Mouse (Mus musculus) CH12.LX (cell line): ENCODE measurements around the gene Zfp423. TPM values are rescaled to one million over a fixed set of nuclear protein-coding genes. Genes with fewer than 3 reads are reported as not detected.

Experiments used
- DNase-seq: peaks from one replicate; pipeline ENCODE4 v3.0.0-alpha.2; 2013; ENCODE audit errors: extremely low read depth
- H3K27ac ChIP-seq: 2 replicates; pipeline ENCODE4 v1.5.1; 2012; ENCODE audit warnings: low read depth, mild to moderate bottlenecking, control low read depth, moderate library complexity; ENCODE audit not compliant: insufficient read depth
- H3K27me3 ChIP-seq: replicated peaks from 2 replicates; pipeline ENCODE3; 2012; ENCODE audit warnings: inconsistent platforms
- H3K36me3 ChIP-seq, 2 experiments: replicated peaks in 1 of 2; 2 replicates each; pipeline versions ENCODE3 to v1.6.1; 2012; ENCODE audit warnings: inconsistent platforms in 1 of 2, low read length in 1 of 2, mild to moderate bottlenecking in 1 of 2, mixed read lengths in 1 of 2, moderate library complexity in 1 of 2; ENCODE audit not compliant: control insufficient read depth in 1 of 2, insufficient read depth in 1 of 2
- H3K4me1 ChIP-seq, 2 experiments: 2 replicates each; pipeline ENCODE4 v1.6.1; 2012; ENCODE audit warnings: inconsistent platforms in 1 of 2, moderate library complexity in 1 of 2; ENCODE audit not compliant: insufficient read depth in 2 of 2, control insufficient read depth in 1 of 2
- H3K4me2 ChIP-seq: 2 replicates; pipeline ENCODE4 v1.6.1; 2012; ENCODE audit warnings: low read depth, mild to moderate bottlenecking, control low read depth; ENCODE audit not compliant: poor library complexity, insufficient read depth, severe bottlenecking
- H3K4me3 ChIP-seq, 3 experiments: fragments of 150-350 bp in 1 of 3; sonication (generic) in 1 of 3; replicated peaks in 1 of 3; 2 replicates each; pipeline versions ENCODE3 to v1.5.1; 2011 to 2012; ENCODE audit warnings: low read depth in 2 of 3, low read length in 2 of 3, mild to moderate bottlenecking in 2 of 3, moderate library complexity in 2 of 3, control low read depth in 1 of 3, improper control_type of control experiment in 1 of 3, inconsistent platforms in 1 of 3, mixed read lengths in 1 of 3; ENCODE audit not compliant: poor library complexity in 1 of 3
- H3K79me2 ChIP-seq: replicated peaks from 2 replicates; pipeline ENCODE4 v1.6.1; 2012; ENCODE audit warnings: mild to moderate bottlenecking, moderate library complexity; ENCODE audit not compliant: control insufficient read depth, poor library complexity, insufficient read depth, severe bottlenecking; ENCODE audit errors: extremely low read depth
- H3K9ac ChIP-seq: 2 replicates; pipeline ENCODE4 v1.6.1; 2012; ENCODE audit warnings: low read depth, mild to moderate bottlenecking, control low read depth, moderate library complexity; ENCODE audit not compliant: insufficient read depth
- H3K9me3 ChIP-seq: replicated peaks from 2 replicates; pipeline ENCODE3; 2012; ENCODE audit warnings: low read length, inconsistent platforms, mixed read lengths
- BHLHE40 ChIP-seq: IDR thresholded peaks from 2 replicates; pipeline ENCODE4 v1.6.1; 2011; ENCODE audit warnings: mild to moderate bottlenecking, low read depth, low read length, improper control_type of control experiment
- CHD2 ChIP-seq: IDR thresholded peaks from 2 replicates; pipeline ENCODE4 v1.6.1; 2011; ENCODE audit warnings: low read length, improper control_type of control experiment
- CTCF ChIP-seq, 2 experiments: IDR thresholded peaks in 1 of 2; conservative IDR thresholded peaks in 1 of 2; 2 replicates each; pipeline ENCODE4 v1.5.1; 2011 to 2012; ENCODE audit warnings: low read depth in 2 of 2, low read length in 2 of 2, improper control_type of control experiment in 1 of 2, inconsistent platforms in 1 of 2, mild to moderate bottlenecking in 1 of 2, moderate library complexity in 1 of 2
- E2F4 ChIP-seq: IDR thresholded peaks from 2 replicates; pipeline ENCODE4 v1.6.1; 2011; ENCODE audit warnings: low read depth, low read length, improper control_type of control experiment; ENCODE audit not compliant: insufficient replicate concordance
- IRF4 ChIP-seq: IDR thresholded peaks from 2 replicates; pipeline ENCODE4 v1.6.1; 2014; ENCODE audit warnings: low read depth, mild to moderate bottlenecking, inconsistent platforms, low read length, improper control_type of control experiment
- JUND ChIP-seq: conservative IDR thresholded peaks from 2 replicates; pipeline ENCODE4 v1.6.1; 2011; ENCODE audit warnings: low read depth, low read length, improper control_type of control experiment
- MAFK ChIP-seq: IDR thresholded peaks from 2 replicates; pipeline ENCODE4 v1.6.1; 2011; ENCODE audit warnings: low read length, improper control_type of control experiment; ENCODE audit not compliant: insufficient replicate concordance
- MAX ChIP-seq: IDR thresholded peaks from 2 replicates; pipeline ENCODE4 v1.6.1; 2011; ENCODE audit warnings: low read length, improper control_type of control experiment
- MAZ ChIP-seq: IDR thresholded peaks from 2 replicates; pipeline ENCODE4 v1.6.1; 2012; ENCODE audit warnings: low read depth, mild to moderate bottlenecking, inconsistent platforms, low read length, improper control_type of control experiment, moderate library complexity
- MEF2A ChIP-seq: IDR thresholded peaks from 2 replicates; pipeline ENCODE4 v1.6.1; 2014; ENCODE audit warnings: low read depth, mild to moderate bottlenecking, inconsistent platforms, low read length, improper control_type of control experiment, borderline replicate concordance
- MXI1 ChIP-seq: IDR thresholded peaks from 2 replicates; pipeline ENCODE4 v1.6.1; 2011; ENCODE audit warnings: mild to moderate bottlenecking, low read depth, low read length, improper control_type of control experiment
- PAX5 ChIP-seq: IDR thresholded peaks from 2 replicates; pipeline ENCODE4 v1.6.1; 2012; ENCODE audit warnings: low read length, inconsistent platforms, mixed read lengths
- POLR2A ChIP-seq: IDR thresholded peaks from 2 replicates; pipeline ENCODE4 v1.6.1; 2011; ENCODE audit warnings: low read depth, mild to moderate bottlenecking, improper control_type of control experiment, low read length
- RAD21 ChIP-seq: IDR thresholded peaks from 2 replicates; pipeline ENCODE4 v1.6.1; 2011; ENCODE audit warnings: low read depth, mild to moderate bottlenecking, low read length, improper control_type of control experiment, moderate library complexity
- RCOR1 ChIP-seq: conservative IDR thresholded peaks from 2 replicates; pipeline ENCODE4 v1.6.1; 2012; ENCODE audit warnings: low read depth, mild to moderate bottlenecking, inconsistent platforms, low read length, improper control_type of control experiment
- SIN3A ChIP-seq: IDR thresholded peaks from 2 replicates; pipeline ENCODE4 v1.6.1; 2012; ENCODE audit warnings: low read length, improper control_type of control experiment, inconsistent platforms
- SMC3 ChIP-seq: IDR thresholded peaks from 2 replicates; pipeline ENCODE4 v1.6.1; 2011; ENCODE audit warnings: low read depth, low read length, improper control_type of control experiment
- TBP ChIP-seq: conservative IDR thresholded peaks from 2 replicates; pipeline ENCODE4 v1.6.1; 2011; ENCODE audit warnings: low read depth, low read length, improper control_type of control experiment
- TCF12 ChIP-seq: IDR thresholded peaks from 2 replicates; pipeline ENCODE4 v1.6.1; 2014; ENCODE audit warnings: low read depth, mild to moderate bottlenecking, inconsistent platforms, low read length, improper control_type of control experiment
- USF2 ChIP-seq: conservative IDR thresholded peaks from 2 replicates; pipeline ENCODE4 v1.6.1; 2011; ENCODE audit warnings: low read depth, low read length, improper control_type of control experiment
- ZC3H11A ChIP-seq: IDR thresholded peaks from 2 replicates; pipeline ENCODE4 v1.6.1; 2012; ENCODE audit warnings: low read depth, mild to moderate bottlenecking, inconsistent platforms, low read length, improper control_type of control experiment
- ZKSCAN1 ChIP-seq: IDR thresholded peaks from 2 replicates; pipeline ENCODE4 v1.6.1; 2012; ENCODE audit warnings: low read depth, inconsistent platforms, low read length, improper control_type of control experiment, borderline replicate concordance
- ZMIZ1 ChIP-seq: IDR thresholded peaks from 2 replicates; pipeline ENCODE4 v1.6.1; 2012; ENCODE audit warnings: low read depth, mild to moderate bottlenecking, inconsistent platforms, low read length, improper control_type of control experiment
- dilution Hi-C: fragments of 300-500 bp; cut with MboI; formaldehyde crosslinking; loops from 2 replicates; pipeline ENCODE4 v1.14.3; 2020; ENCODE audit warnings: low sequenced_read_pairs; ENCODE audit not compliant: extremely low pct_unique_long_range_greater_than_20kb, extremely low pct_ligation_motif_present
- in situ Hi-C: fragments of 300-500 bp; cut with MboI; formaldehyde crosslinking; loops from 3 replicates; pipeline ENCODE4 v1.14.3; 2019; ENCODE audit warnings: low sequenced_read_pairs, low pct_ligation_motif_present, low pct_unique_long_range_greater_than_20kb, mixed read lengths
- polyA plus RNA-seq: library from polyadenylated mRNA; unstranded; fragments of >175 nt; gene quantifications from 2 replicates; pipeline ENCODE4 v1.2.1, GENCODE M21; 2012; ENCODE audit warnings: low read depth; ENCODE audit not compliant: insufficient read length
- total RNA-seq, 2 experiments: library from RNA; depleted of rRNA; stranded (reverse); fragments of 300-350 nt in 1 of 2; fragments of >200 nt in 1 of 2; gene quantifications; 2 replicates each; pipeline ENCODE4 v1.2.3; 2012 to 2014

The Zfp423 gene
- total and polyA plus RNA-seq, 3 experiments = 0.25 to 2.7 (median 0.32) TPM

- in situ Hi-C loops = no loop called here
- Histone ChIP-seq H3K79me2 (no peaks in the 10 kb centered on the region), H3K27me3 (no peaks in the 10 kb centered on the region), H3K27ac (no peak overlapping the region), H3K9ac (no peak overlapping the region), H3K36me3 (no peaks in the 10 kb centered on the region), H3K4me3 (no peak overlapping the region), H3K4me1 (peaks cover 0 to 8% of the 10 kb centered on the region in 2 experiments; a peak in 1 of 4 replicates), H3K4me2 (no peak overlapping the region), H3K9me3 (no peaks in the 10 kb centered on the region)
- TF ChIP-seq USF2 (no peak), SIN3A (no peak), MEF2A (no peak), MAZ (no peak), E2F4 (no peak), MAFK (no peak), IRF4 (no peak), RAD21 (no peak)
- no peak for DNase-seq
- dilution Hi-C loops = no loop called here
Observed at GRCm38 (mm10) chr8:87832381-87833325, 126.7 kb downstream of the Zfp423 start.

GRCm38 (mm10) chr8:87831567-87831966 is 127.8 kb downstream of the Zfp423 start:
- in situ Hi-C loops = no loop called here
- dilution Hi-C loops = no loop called here

More at GRCm38 (mm10) chr8:87831567-87831966, 127.8 kb downstream of the Zfp423 start:
- H3K79me2 ChIP-seq = no peaks in the 10 kb centered on the region
- no peaks in the 10 kb centered on the region for H3K36me3 ChIP-seq
- no peak overlapping the region for H3K4me3 ChIP-seq
- H3K9me3 ChIP-seq = no peaks in the 10 kb centered on the region
- H3K4me1 ChIP-seq = peaks cover 0 to 8% of the 10 kb centered on the region in 2 experiments; a peak in 1 of 4 replicates
- no peak overlapping the region for H3K4me2 ChIP-seq
- no peak overlapping the region for H3K27ac ChIP-seq
- no peak for DNase-seq
- no peaks in the 10 kb centered on the region for H3K27me3 ChIP-seq
- no peak for TF ChIP-seq ZMIZ1
- TF ChIP-seq ZC3H11A = no peak
- TF ChIP-seq IRF4 = no peak
- TF ChIP-seq MXI1 = no peak
- no peak for TF ChIP-seq MAX
- no peak for TF ChIP-seq TCF12
- TF ChIP-seq ZKSCAN1 = no peak
- TF ChIP-seq CHD2 = no peak
- TF ChIP-seq PAX5 = no peak
- no peak for TF ChIP-seq POLR2A
- TF ChIP-seq SIN3A = no peak
- no peak for TF ChIP-seq SMC3
- TF ChIP-seq JUND = no peak
- TF ChIP-seq RCOR1 = no peak
- TF ChIP-seq MEF2A = no peak
- TF ChIP-seq CTCF (conservative IDR thresholded peaks at IDR 0.05 in 1 of 2, IDR thresholded peaks at IDR 0.05 in 1 of 2; ENCODE audit: low read depth in 2 of 2, low read length in 2 of 2) = no peak
- no peak for TF ChIP-seq TBP
- TF ChIP-seq BHLHE40 = no peak
- no peak for TF ChIP-seq RAD21
- TF ChIP-seq USF2 = no peak
- no peak overlapping the region for H3K9ac ChIP-seq
